In the genomic region with DNA sequence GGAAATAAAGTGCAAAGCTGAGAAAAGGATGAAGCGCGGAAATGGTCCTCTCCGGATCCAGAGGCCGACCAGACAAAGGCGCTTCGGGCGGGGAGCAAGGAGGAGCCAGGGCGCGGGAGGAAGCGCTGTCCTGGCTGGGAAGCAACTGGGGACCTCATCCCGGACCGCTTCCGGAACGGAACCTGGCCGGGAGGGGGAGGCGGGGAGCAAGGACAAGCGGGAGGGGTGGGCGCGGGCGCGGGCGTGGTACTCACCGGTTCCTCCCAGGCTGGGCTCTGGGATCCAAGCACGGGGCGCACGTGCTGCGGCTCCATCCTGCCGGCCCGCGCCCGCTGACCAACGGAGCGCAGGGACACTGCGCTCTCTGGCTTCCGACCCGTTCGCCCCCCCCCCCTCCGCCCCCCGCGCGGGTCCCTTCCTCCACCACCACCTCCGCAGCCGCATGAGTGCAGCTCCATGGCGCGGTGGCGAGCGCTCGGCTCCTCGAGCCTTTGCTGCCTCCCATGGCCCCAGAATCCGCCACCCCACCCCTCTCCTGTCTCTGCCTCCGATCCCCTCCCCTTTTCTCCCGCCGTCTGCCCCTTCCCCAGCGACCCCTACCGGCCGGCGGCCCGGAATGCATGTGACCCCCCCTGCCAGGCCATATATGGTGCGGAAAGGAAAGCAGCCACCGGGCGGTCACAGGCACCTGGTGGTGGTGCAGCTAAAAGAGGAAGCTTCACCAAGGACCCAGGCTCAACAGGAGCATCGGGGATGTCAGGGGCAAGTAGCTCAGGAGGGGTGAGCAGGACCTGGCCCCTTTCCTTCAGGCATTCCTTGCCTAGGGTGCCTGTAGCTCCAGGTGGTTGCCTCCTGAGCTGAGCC, we compare ENCODE assay signal across 8 mouse cellular contexts. TPM values are rescaled to one million over a fixed set of nuclear protein-coding genes. Genes with fewer than 3 reads are reported as not detected.
DNase-seq lines count a peak whose midpoint lies in the region; ATAC-seq and TF ChIP-seq lines count a peak whose summit lies in the region.
"Not testable (repeated sequence)": the region's sequence is repeated elsewhere in the genome, so short reads cannot be mapped to it uniquely, and the experiment has no call there.

A gene (minus strand): TSS at position 332 of the 864 bp plus-strand sequence.

- not testable (repeated sequence) for ATAC-seq in liver, embryonic 14.5 days (ENCODE audit: insufficient read depth)

- H3K27me3 ChIP-seq in liver, embryonic 14.5 days (ENCODE audit: control insufficient read depth, insufficient read depth, low read length); testis, adult 2 months (ENCODE audit: control insufficient read depth, insufficient read depth, low read length): not testable (repeated sequence)

- not testable (repeated sequence) for H3K27ac ChIP-seq in liver, embryonic 14.5 days; testis, adult 2 months (ENCODE audit: control insufficient read depth, insufficient read depth, low read depth, low read length)

- not testable (repeated sequence) for TF ChIP-seq POLR2A in testis, adult 2 months (IDR thresholded peaks at IDR 0.05; ENCODE audit: control insufficient read depth, low read depth, low read length)

- not testable (repeated sequence) for TF ChIP-seq CTCF in liver, embryonic 14.5 days (IDR thresholded peaks at IDR 0.05; ENCODE audit: low read depth); testis, adult 2 months (IDR thresholded peaks at IDR 0.05; ENCODE audit: control insufficient read depth, insufficient read depth, insufficient replicate concordance, low read depth, low read length)

- H3K4me3 ChIP-seq in liver, embryonic 14.5 days (ENCODE audit: insufficient read depth in 1 of 2, low read depth in 2 of 2, low read length in 2 of 2) = peak within 1 kb of the TSS; percentile 18 to 33; a peak in 1 of 4 replicates
- H3K4me3 ChIP-seq in testis, adult 2 months (ENCODE audit: control insufficient read depth, low read depth, low read length) = peak within 1 kb of the TSS; percentile 32

- H3K36me3 ChIP-seq in liver, embryonic 14.5 days (replicated peaks; ENCODE audit: control insufficient read depth, insufficient read depth, low read depth); testis, adult 2 months (ENCODE audit: control insufficient read depth, insufficient read depth, low read length): not testable (repeated sequence)

- not testable (repeated sequence) for H3K9me3 ChIP-seq in liver, embryonic 14.5 days (ENCODE audit: control insufficient read depth, low read length)

- WGBS in liver, embryonic 14.5 days (ENCODE audit: insufficient replicate concordance) = 0% methylated on average over 10 of the region's 62 CpGs

- peak; percentile 37 for DNase-seq in CD4-positive, CD25-positive, alpha-beta regulatory T cell, adult 2 months (ENCODE audit: low read depth, low spot score)
- peak; percentile 23 to 33 for DNase-seq in cerebellum, postnatal 25 days
- peak; percentile 13 to 22 for DNase-seq in frontal cortex, postnatal 10 days (ENCODE audit: low spot score in 2 of 2)
- peak; percentile 54 for DNase-seq in heart, postnatal 4 days
- DNase-seq in kidney, postnatal 14 days = peak; percentile 57
- not testable (repeated sequence) for DNase-seq in liver, embryonic 14.5 days (ENCODE audit: low read depth in 3 of 3, low spot score in 3 of 3)
- peak; percentile 3 for DNase-seq in naive thymus-derived CD4-positive, alpha-beta T cell, adult 2 months (ENCODE audit: low read depth)

- H3K9ac ChIP-seq in liver, embryonic 14.5 days (replicated peaks) = not testable (repeated sequence)

- H3K4me1 ChIP-seq in liver, embryonic 14.5 days (replicated peaks; ENCODE audit: control insufficient read depth in 2 of 2, insufficient read depth in 2 of 2, low read length in 1 of 2); testis, adult 2 months (ENCODE audit: control insufficient read depth, insufficient read depth, low read length): not testable (repeated sequence)

- H3K4me2 ChIP-seq in liver, embryonic 14.5 days (ENCODE audit: low read depth) = peak within 1 kb of the TSS; percentile 36

- not testable (repeated sequence) for TF ChIP-seq EP300 in liver, embryonic 14.5 days (IDR thresholded peaks at IDR 0.05; ENCODE audit: low read depth)

RNA-seq across cellular contexts. Expression of the gene that starts here (rescaled TPM):
- total RNA-seq in heart, postnatal 4 days (2021) = 1 to 10 TPM; 3.2 to 6.4 TPM
- polyA plus RNA-seq in liver, embryonic 14.5 days (2012; rRNA removed) = 0.16 and 0.18 TPM in 2 replicates
- 0.10 and 0.14 TPM in 2 replicates for polyA plus RNA-seq in liver, embryonic 14.5 days (2014; fragmentation: Nextera tagmentation; extraction: Ambion mirVana)
- 4.6 and 4.8 TPM in 2 replicates for polyA plus RNA-seq in testis, adult 2 months (2012; rRNA removed)
